Mouse (Mus musculus): ENCODE results near the gene Slc46a2. TPM values are rescaled to one million over a fixed set of nuclear protein-coding genes. Genes with fewer than 3 reads are reported as not detected.

Gene Slc46a2
- polyA plus RNA-seq, 1 experiment from 2014 or later: not detected

DNA sequence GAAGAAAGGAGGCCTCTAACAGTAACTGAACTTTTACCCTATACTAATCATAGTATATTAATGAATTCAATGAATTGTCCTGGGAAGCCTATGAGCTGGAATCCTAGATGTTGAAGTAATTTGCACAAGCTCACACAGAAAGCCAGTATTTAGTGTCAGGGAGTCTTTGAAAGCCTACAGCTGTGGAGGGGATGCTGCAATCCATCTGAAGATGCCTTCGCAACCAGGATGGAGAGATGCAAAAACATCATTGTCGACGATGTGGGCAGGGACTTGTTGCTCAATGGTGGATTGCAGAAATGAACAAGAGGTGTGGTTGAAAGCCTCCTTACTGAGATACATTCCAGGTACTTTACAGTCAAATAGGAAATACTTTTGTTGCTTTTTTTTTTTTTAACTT, 3.1 kb upstream of the Slc46a2 start:
- 94% methylated on average over 3 of the region's 3 CpGs for WGBS
- ATAC-seq (replicated peaks; ENCODE audit: low FRiP score) (no peak), DNase-seq (ENCODE audit: low spot score) (no peak)
- Histone ChIP-seq H3K4me2 (ENCODE audit: low read depth, low read length, severe bottlenecking) (no peak overlapping the region), H3K27me3 (ENCODE audit: control insufficient read depth, insufficient read depth, low read length) (no peaks in the 10 kb centered on the region), H3K4me3 (ENCODE audit: low read depth, low read length) (no peak overlapping the region), H3K9ac (ENCODE audit: low read length) (no peak overlapping the region), H3K4me1 (replicated peaks; ENCODE audit: control insufficient read depth, insufficient read depth, low read length) (no peaks in the 10 kb centered on the region), H3K36me3 (ENCODE audit: control insufficient read depth, insufficient read depth, low read length) (no peaks in the 10 kb centered on the region), H3K27ac (ENCODE audit: low read depth, low read length) (no peak overlapping the region), H3K9me3 (ENCODE audit: control insufficient read depth, low read length) (no peaks in the 10 kb centered on the region)

DNA sequence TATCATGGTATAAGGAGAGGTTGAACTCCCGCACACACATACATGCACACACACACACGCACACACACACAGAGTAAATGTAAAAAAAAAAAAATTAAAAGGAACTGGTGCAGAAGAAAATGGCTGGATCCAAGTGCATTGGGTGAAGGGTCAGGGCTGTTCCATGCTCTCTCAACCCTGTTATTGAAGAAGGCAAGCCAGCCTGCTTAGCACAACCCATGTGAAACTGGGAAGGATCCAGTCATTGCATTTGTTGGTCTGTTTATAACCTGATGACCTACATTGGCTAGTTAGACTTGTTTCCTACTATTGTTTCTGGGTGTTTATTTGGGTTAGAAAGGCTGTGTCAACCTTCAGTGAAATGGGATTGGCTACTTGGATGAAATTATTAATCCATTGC, 6.1 kb downstream of the Slc46a2 start:
- ATAC-seq (replicated peaks; ENCODE audit: low FRiP score): no peak
- 91% methylated on average over 2 of the region's 2 CpGs for WGBS

DNA sequence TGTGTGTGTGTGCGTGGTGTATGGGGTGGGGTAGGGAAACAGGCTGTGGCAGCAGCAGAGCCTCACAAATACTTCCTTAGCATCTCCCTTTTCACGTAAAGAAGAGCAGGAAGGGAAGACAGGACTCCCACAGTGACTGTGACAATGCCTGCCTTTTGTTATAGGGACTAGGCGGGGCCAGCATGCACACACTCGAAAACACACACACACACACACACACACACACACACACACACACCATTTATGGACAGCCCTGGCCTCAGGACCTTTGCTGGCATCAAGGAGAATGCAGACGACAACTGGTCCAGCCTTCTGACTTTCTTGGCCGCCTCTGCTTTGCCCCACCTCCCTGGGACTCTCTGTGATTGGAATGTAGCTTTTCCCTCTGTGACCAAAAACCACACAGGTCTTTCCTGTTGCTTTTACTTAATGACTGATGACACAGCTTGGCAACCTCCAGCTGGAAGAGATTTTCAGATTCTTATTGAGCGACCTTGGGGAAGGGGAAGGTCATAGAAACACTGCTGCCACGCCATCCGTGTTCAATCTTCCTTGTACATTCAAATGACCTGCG, 7.1 kb downstream of the Slc46a2 start:
- no peaks in the 10 kb centered on the region for H3K36me3 ChIP-seq (ENCODE audit: control insufficient read depth, insufficient read depth, low read length)
- H3K4me1 ChIP-seq (replicated peaks; ENCODE audit: control insufficient read depth, insufficient read depth, low read length): no peaks in the 10 kb centered on the region
- no peak overlapping the region for H3K27ac ChIP-seq (ENCODE audit: low read depth, low read length)
- no peak overlapping the region for H3K4me3 ChIP-seq (ENCODE audit: low read depth, low read length)
- H3K9ac ChIP-seq (ENCODE audit: low read length): no peak overlapping the region
- ATAC-seq (replicated peaks; ENCODE audit: low FRiP score) (no peak), DNase-seq (ENCODE audit: low spot score) (no peak)
- H3K9me3 ChIP-seq (ENCODE audit: control insufficient read depth, low read length): no peaks in the 10 kb centered on the region
- H3K4me2 ChIP-seq (ENCODE audit: low read depth, low read length, severe bottlenecking): no peak overlapping the region
- H3K27me3 ChIP-seq (ENCODE audit: control insufficient read depth, insufficient read depth, low read length): no peaks in the 10 kb centered on the region
- WGBS: 55% methylated on average over 10 of the region's 10 CpGs

More for the DNA sequence above, 6.1 kb downstream of the Slc46a2 start:
- H3K27ac ChIP-seq (ENCODE audit: low read depth, low read length): no peak overlapping the region
- H3K27me3 ChIP-seq (ENCODE audit: control insufficient read depth, insufficient read depth, low read length): no peaks in the 10 kb centered on the region
- H3K4me2 ChIP-seq (ENCODE audit: low read depth, low read length, severe bottlenecking): no peak overlapping the region
- no peak overlapping the region for H3K9ac ChIP-seq (ENCODE audit: low read length)
- H3K4me1 ChIP-seq (replicated peaks; ENCODE audit: control insufficient read depth, insufficient read depth, low read length): no peaks in the 10 kb centered on the region
- no peak overlapping the region for H3K4me3 ChIP-seq (ENCODE audit: low read depth, low read length)
- no peaks in the 10 kb centered on the region for H3K9me3 ChIP-seq (ENCODE audit: control insufficient read depth, low read length)
- no peaks in the 10 kb centered on the region for H3K36me3 ChIP-seq (ENCODE audit: control insufficient read depth, insufficient read depth, low read length)
- DNase-seq (ENCODE audit: low spot score): no peak

DNA sequence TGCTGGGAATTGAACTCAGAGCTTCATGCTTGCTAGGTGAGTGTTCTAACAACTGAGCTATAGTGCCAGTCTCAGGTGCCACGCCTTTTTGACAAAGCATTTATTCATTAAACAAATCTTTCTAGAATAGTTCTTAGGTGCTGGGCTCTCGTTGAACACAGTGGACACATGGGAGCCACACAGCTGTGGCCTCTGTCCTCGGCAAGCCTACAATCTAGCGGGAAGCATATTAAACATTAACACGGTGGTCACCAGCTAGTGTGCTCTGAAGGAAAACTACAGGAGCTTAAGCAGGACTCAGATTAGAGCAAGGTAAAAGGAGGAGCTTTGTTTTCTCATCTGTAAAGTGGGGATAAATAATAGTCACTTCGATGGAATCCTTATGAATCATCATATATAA, 7.8 kb downstream of the Slc46a2 start:
- Histone ChIP-seq H3K27me3 (ENCODE audit: control insufficient read depth, insufficient read depth, low read length) (no peaks in the 10 kb centered on the region), H3K9me3 (ENCODE audit: control insufficient read depth, low read length) (no peaks in the 10 kb centered on the region), H3K9ac (ENCODE audit: low read length) (no peak overlapping the region), H3K4me3 (ENCODE audit: low read depth, low read length) (no peak overlapping the region), H3K4me2 (ENCODE audit: low read depth, low read length, severe bottlenecking) (no peak overlapping the region), H3K36me3 (ENCODE audit: control insufficient read depth, insufficient read depth, low read length) (no peaks in the 10 kb centered on the region), H3K4me1 (replicated peaks; ENCODE audit: control insufficient read depth, insufficient read depth, low read length) (no peaks in the 10 kb centered on the region), H3K27ac (ENCODE audit: low read depth, low read length) (no peak overlapping the region)
- DNase-seq (ENCODE audit: low spot score) (no peak), ATAC-seq (replicated peaks; ENCODE audit: low FRiP score) (no peak)
- WGBS: 88% methylated on average over 6 of the region's 6 CpGs

DNA sequence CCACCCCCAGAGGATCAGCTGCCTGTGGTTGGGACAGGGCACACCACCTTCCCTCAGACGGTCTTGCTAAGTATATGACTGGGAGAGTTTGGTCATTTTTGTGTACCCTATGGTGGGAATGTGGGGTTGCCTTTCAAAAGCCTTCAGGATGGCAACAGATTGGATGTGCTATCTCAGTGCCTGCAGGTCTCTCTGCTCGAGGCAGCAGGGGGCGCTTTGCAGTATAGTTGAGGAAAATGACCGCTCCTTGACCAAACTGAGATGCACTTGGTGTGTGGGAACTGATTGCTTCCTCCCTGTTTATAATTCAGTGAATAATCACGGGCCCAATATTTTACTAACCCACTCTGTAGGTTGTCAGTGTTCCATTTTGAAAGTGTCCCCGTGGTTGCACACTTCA, 12.3 kb downstream of the Slc46a2 start:
- Histone ChIP-seq H3K9ac (ENCODE audit: low read length) (no peak overlapping the region), H3K4me3 (ENCODE audit: low read depth, low read length) (no peak overlapping the region), H3K27me3 (ENCODE audit: control insufficient read depth, insufficient read depth, low read length) (no peaks in the 10 kb centered on the region), H3K9me3 (ENCODE audit: control insufficient read depth, low read length) (no peaks in the 10 kb centered on the region), H3K4me1 (replicated peaks; ENCODE audit: control insufficient read depth, insufficient read depth, low read length) (no peaks in the 10 kb centered on the region), H3K36me3 (ENCODE audit: control insufficient read depth, insufficient read depth, low read length) (no peaks in the 10 kb centered on the region), H3K27ac (ENCODE audit: low read depth, low read length) (no peak overlapping the region), H3K4me2 (ENCODE audit: low read depth, low read length, severe bottlenecking) (no peak overlapping the region)
- 65% methylated on average over 6 of the region's 6 CpGs for WGBS
- ATAC-seq (replicated peaks; ENCODE audit: low FRiP score): no peak
- no peak for DNase-seq (ENCODE audit: low spot score)

DNA sequence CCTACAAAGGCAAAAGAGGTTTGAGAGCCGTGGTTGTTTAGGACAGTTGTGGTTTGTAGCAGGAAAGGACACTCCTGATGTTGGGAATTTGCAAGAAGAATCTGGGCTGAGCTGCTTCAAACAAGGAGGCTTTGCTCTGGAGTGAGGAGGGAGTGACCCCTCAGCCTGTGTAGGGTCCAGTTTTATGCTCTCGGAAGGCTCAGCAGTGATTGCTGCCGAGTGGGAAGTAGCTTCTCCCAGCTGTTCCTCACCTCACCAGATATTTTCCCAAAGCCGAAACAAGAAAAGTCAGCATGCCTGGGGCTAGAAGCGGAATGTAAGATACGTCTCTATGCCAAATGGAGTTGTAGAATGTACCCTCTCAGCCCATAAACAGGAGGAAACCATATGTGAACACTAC, 13.0 kb downstream of the Slc46a2 start:
- no peak for ATAC-seq (replicated peaks; ENCODE audit: low FRiP score)
- no peak overlapping the region for H3K4me3 ChIP-seq (ENCODE audit: low read depth, low read length)
- H3K27ac ChIP-seq (ENCODE audit: low read depth, low read length): no peak overlapping the region
- DNase-seq (ENCODE audit: low spot score): no peak
- H3K4me2 ChIP-seq (ENCODE audit: low read depth, low read length, severe bottlenecking): no peak overlapping the region
- no peaks in the 10 kb centered on the region for H3K27me3 ChIP-seq (ENCODE audit: control insufficient read depth, insufficient read depth, low read length)
- no peaks in the 10 kb centered on the region for H3K4me1 ChIP-seq (replicated peaks; ENCODE audit: control insufficient read depth, insufficient read depth, low read length)
- no peak overlapping the region for H3K9ac ChIP-seq (ENCODE audit: low read length)
- WGBS: 92% methylated on average over 6 of the region's 6 CpGs
- H3K9me3 ChIP-seq (ENCODE audit: control insufficient read depth, low read length): no peaks in the 10 kb centered on the region
- no peaks in the 10 kb centered on the region for H3K36me3 ChIP-seq (ENCODE audit: control insufficient read depth, insufficient read depth, low read length)

DNA sequence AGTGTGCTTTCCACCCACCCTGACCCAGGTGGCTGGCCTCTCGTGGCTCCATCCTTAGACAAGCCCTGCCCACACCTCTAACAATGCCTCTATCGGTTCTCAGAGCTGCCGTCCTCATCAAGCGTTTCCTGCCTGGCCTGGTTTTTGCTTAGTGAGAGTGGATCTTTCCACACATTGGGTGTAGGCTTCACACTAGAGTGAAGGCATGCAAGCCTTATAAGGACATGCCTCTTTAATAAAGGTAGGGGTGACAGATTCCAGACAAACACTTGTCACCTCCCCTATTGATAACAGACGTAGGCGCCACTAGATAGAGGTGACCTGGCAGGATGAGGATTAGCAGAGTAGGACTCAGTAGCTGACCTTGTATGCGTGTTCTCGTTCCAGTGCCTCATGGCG, 16.3 kb downstream of the Slc46a2 start:
- Histone ChIP-seq H3K9me3 (ENCODE audit: control insufficient read depth, low read length) (no peaks in the 10 kb centered on the region), H3K4me3 (ENCODE audit: low read depth, low read length) (no peak overlapping the region), H3K36me3 (ENCODE audit: control insufficient read depth, insufficient read depth, low read length) (no peaks in the 10 kb centered on the region), H3K4me2 (ENCODE audit: low read depth, low read length, severe bottlenecking) (no peak overlapping the region), H3K4me1 (replicated peaks; ENCODE audit: control insufficient read depth, insufficient read depth, low read length) (no peaks in the 10 kb centered on the region), H3K27ac (ENCODE audit: low read depth, low read length) (no peak overlapping the region), H3K27me3 (ENCODE audit: control insufficient read depth, insufficient read depth, low read length) (no peaks in the 10 kb centered on the region), H3K9ac (ENCODE audit: low read length) (no peak overlapping the region)
- DNase-seq (ENCODE audit: low spot score) (no peak), ATAC-seq (replicated peaks; ENCODE audit: low FRiP score) (no peak)
- WGBS: 91% methylated on average over 9 of the region's 9 CpGs

DNA sequence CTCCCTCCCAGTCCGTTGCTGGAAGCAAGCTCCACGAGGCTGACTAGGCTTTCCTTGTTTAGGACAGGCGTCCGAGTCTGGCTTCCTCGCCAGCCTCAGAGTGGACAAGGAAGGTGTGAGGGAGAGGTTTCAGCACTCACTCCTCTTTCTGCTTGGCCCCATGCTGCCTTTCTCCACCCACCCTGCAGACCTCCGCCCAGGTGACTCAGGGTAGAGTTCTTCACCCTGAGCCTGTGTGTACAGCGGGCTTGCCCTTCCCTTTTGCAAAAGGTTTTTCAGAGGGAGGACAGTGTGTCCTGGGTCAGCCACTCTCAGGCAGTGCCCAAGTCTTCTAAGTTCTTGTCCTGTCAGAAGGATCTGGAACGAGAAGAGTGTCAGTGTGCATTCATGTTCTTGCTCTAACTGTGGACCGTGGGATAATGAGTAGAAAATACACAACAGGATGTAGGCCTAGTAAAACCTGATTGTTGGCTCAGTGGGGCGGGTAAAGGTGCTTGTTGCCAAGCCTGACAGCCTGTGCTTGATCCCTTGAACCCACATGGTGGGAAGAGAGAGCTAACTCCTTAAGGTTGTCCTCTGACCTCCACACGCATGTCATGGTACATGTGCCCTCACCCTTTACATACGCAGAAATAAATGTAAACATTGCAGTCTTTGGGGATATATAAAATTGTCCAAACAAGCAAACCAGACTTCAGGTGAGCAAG, 16.9 kb downstream of the Slc46a2 start:
- no peak overlapping the region for H3K4me3 ChIP-seq (ENCODE audit: low read depth, low read length)
- H3K4me2 ChIP-seq (ENCODE audit: low read depth, low read length, severe bottlenecking): no peak overlapping the region
- WGBS: 91% methylated on average over 12 of the region's 12 CpGs
- H3K9ac ChIP-seq (ENCODE audit: low read length): no peak overlapping the region
- no peaks in the 10 kb centered on the region for H3K4me1 ChIP-seq (replicated peaks; ENCODE audit: control insufficient read depth, insufficient read depth, low read length)
- DNase-seq (ENCODE audit: low spot score) (no peak), ATAC-seq (replicated peaks; ENCODE audit: low FRiP score) (no peak)
- H3K9me3 ChIP-seq (ENCODE audit: control insufficient read depth, low read length): no peaks in the 10 kb centered on the region
- H3K27ac ChIP-seq (ENCODE audit: low read depth, low read length): no peak overlapping the region
- no peaks in the 10 kb centered on the region for H3K36me3 ChIP-seq (ENCODE audit: control insufficient read depth, insufficient read depth, low read length)
- H3K27me3 ChIP-seq (ENCODE audit: control insufficient read depth, insufficient read depth, low read length): no peaks in the 10 kb centered on the region

DNA sequence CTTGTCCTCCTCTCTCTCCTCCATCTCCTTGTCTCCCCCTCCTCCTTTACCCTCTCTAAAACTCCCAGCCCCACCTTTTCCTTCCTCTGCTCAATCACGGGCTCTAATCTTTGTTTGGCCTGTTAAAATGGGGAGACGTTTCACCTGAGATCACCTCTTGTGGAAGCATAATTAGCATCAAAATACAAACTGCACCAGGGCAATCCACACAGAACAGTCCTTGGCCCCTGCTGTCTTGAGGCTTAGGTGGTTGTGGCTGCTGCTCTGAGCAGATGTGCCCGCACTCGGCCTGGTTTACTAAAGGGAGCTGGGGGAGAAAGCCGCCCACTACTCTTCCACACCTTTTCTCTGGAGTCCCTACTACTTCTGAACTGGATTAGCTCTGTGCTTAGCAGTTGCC, 18.9 kb downstream of the Slc46a2 start:
- Histone ChIP-seq H3K4me3 (ENCODE audit: low read depth, low read length) (no peak overlapping the region), H3K27me3 (ENCODE audit: control insufficient read depth, insufficient read depth, low read length) (no peaks in the 10 kb centered on the region), H3K36me3 (ENCODE audit: control insufficient read depth, insufficient read depth, low read length) (no peaks in the 10 kb centered on the region), H3K4me1 (replicated peaks; ENCODE audit: control insufficient read depth, insufficient read depth, low read length) (no peaks in the 10 kb centered on the region), H3K9ac (ENCODE audit: low read length) (no peak overlapping the region), H3K9me3 (ENCODE audit: control insufficient read depth, low read length) (no peaks in the 10 kb centered on the region), H3K4me2 (ENCODE audit: low read depth, low read length, severe bottlenecking) (no peak overlapping the region), H3K27ac (ENCODE audit: low read depth, low read length) (no peak overlapping the region)
- DNase-seq (ENCODE audit: low spot score) (no peak), ATAC-seq (replicated peaks; ENCODE audit: low FRiP score) (no peak)
- WGBS: 54% methylated on average over 5 of the region's 5 CpGs
